Mouse (Mus musculus) lung, embryonic 14.5 days (tissue): ENCODE data around the gene Gab2. TPM values are rescaled to one million over a fixed set of nuclear protein-coding genes. Genes with fewer than 3 reads are reported as not detected.

Experiments
- ATAC-seq: fragments of 200-750 bp; cut with Nextera tagmentation; 2 replicates; pipeline ENCODE4 v1.8.0; 2017; ENCODE audit warnings: mild to moderate bottlenecking, moderate TSS enrichment, moderate library complexity; ENCODE audit not compliant: insufficient read depth
- DNase-seq: peaks from one replicate; pipeline ENCODE4 v3.0.0-alpha.2; 2015
- H3K27ac ChIP-seq: fragments of 300-500 bp; sonication (generic); 2 replicates; pipeline ENCODE4 v1.5.1; 2014; ENCODE audit warnings: low read depth, mild to moderate bottlenecking, moderate library complexity
- H3K27me3 ChIP-seq: fragments of 300-500 bp; sonication (generic); 2 replicates; pipeline ENCODE4 v1.6.1; 2014; ENCODE audit warnings: low read length, control low read depth; ENCODE audit not compliant: insufficient read depth
- H3K36me3 ChIP-seq: fragments of 300-500 bp; sonication (generic); 2 replicates; pipeline ENCODE4 v1.6.1; 2014; ENCODE audit warnings: control low read depth; ENCODE audit not compliant: insufficient read depth
- H3K4me1 ChIP-seq: fragments of 300-500 bp; sonication (generic); 2 replicates; pipeline ENCODE4 v1.6.1; 2014; ENCODE audit warnings: antibody characterized with exemption, control low read depth; ENCODE audit not compliant: insufficient read depth
- H3K4me2 ChIP-seq: fragments of 300-500 bp; sonication (generic); 2 replicates; pipeline ENCODE4 v1.6.1; 2014; ENCODE audit warnings: mild to moderate bottlenecking
- H3K4me3 ChIP-seq: fragments of 300-500 bp; sonication (generic); 2 replicates; pipeline ENCODE4 v1.5.1; 2014; ENCODE audit warnings: low read depth, low read length
- H3K9ac ChIP-seq: fragments of 300-500 bp; sonication (generic); 2 replicates; pipeline ENCODE4 v1.6.1; 2014
- H3K9me3 ChIP-seq: fragments of 300-500 bp; sonication (generic); 2 replicates; pipeline ENCODE4 v1.6.1; 2016; ENCODE audit warnings: low read depth, low read length, control low read depth
- CTCF ChIP-seq: IDR thresholded peaks from 2 replicates; pipeline ENCODE4 v1.5.1; 2016; ENCODE audit warnings: antibody characterized with exemption, low read depth
- WGBS: fragments of 180-500 bp; shearing (Covaris S2); extraction: QIAGEN DNeasy Blood & Tissue Kit; methylation state at CpG from one replicate; pipeline ENCODE4 v1.1.7; 2014; 5-methylcytosine and 5-hydroxymethylcytosine counted together
- polyA plus RNA-seq: library from polyadenylated mRNA; unstranded; fragments of >200 nt; fragmentation: Nextera tagmentation; extraction: Ambion mirVana; gene quantifications from 2 replicates; pipeline ENCODE4 v1.2.1, GENCODE M21; 2014

Gab2 gene
- polyA plus RNA-seq, 1 experiment from 2014 or later, result 9.3 TPM

DNA sequence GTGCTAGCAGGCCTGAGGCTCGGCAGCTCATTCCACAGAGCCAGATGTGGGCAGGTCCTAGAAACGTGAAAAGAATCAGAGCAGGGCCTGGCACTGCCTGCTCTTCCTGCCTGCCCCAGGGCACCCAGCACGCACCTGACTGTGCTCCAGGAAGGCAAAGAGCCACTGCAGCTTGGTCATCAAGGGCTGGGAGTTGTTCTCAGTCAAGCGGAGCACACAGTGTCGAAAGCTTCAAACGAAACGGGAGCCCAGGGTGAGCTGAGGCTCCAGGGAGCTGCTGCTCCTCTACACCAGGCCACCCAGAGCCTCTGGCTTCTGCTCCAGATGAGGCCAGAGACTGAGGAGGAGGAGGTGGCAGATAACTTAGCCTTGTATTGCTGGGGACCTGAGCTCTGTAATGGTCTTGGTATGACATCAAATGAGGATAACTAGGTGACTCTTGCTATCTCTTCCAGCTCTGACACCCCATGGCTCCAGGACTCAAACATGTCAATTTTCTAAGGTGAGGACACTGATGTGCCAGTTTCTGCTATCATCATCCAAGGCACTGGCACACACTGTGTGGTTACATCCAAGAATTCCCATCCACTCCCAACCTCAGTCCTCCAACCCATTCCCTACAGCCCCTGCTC, 232.1 kb downstream of the Gab2 start:
- ATAC-seq, result no peak
- 71% methylated on average over 7 of the region's 7 CpGs for WGBS
- Histone ChIP-seq H3K27ac (no peak overlapping the region), H3K9me3 (no peaks in the 10 kb centered on the region), H3K4me2 (no peak overlapping the region), H3K36me3 (peaks cover 27% of the 10 kb centered on the region), H3K4me1 (no peaks in the 10 kb centered on the region), H3K27me3 (no peaks in the 10 kb centered on the region), H3K4me3 (no peak overlapping the region), H3K9ac (no peak overlapping the region)
- DNase-seq, result no peak
- TF ChIP-seq CTCF, result no peak

DNA sequence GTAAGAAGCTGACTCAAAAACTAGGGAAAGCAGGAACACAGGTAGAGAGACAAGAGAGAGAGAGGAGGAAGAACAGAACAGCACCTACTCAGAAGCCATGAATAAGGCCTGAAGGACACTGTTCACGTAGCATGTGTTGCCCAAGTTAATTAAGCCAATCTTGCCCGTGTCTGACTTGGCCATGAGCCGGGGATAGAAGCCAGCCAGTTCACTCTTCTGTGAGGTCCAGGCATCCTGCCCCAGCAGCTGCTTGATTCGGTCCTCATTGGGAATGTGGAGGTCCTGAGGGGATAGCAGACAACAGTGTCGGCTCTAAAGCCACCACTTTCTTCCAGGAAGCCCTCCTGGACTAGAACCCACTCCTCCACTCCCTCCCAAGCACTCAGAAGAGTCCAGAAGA, 233.3 kb downstream of the Gab2 start:
- Histone ChIP-seq H3K4me3 (no peak overlapping the region), H3K9me3 (no peaks in the 10 kb centered on the region), H3K4me1 (no peaks in the 10 kb centered on the region), H3K4me2 (no peak overlapping the region), H3K9ac (no peak overlapping the region), H3K36me3 (peaks cover 19% of the 10 kb centered on the region), H3K27ac (no peak overlapping the region), H3K27me3 (no peaks in the 10 kb centered on the region)
- no peak for ATAC-seq
- WGBS, result 86% methylated on average over 5 of the region's 5 CpGs
- DNase-seq, result no peak
- TF ChIP-seq CTCF, result no peak

DNA sequence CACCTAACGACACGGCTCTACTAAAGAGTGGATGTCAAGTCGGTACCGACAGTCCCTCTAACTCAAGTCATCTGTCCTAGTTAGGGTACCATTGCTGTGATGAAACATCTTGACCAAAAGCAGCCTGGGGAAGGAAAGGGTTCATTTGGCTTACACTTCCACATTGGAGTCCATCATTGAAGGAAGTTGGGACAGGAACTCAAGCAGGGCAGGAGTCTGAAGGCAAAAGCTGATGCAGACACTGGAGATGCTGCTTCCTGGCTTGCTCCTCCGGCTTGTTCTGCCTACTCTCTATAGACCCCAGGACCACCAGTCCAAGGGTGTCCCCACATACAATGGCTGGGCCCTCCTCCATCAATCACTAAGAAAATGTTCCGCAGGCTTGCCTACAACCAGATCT, 234.3 kb downstream of the Gab2 start:
- Histone ChIP-seq H3K4me2 (no peak overlapping the region), H3K27ac (no peak overlapping the region), H3K9ac (no peak overlapping the region), H3K9me3 (no peaks in the 10 kb centered on the region), H3K4me3 (no peak overlapping the region), H3K27me3 (no peaks in the 10 kb centered on the region), H3K4me1 (no peaks in the 10 kb centered on the region), H3K36me3 (peaks cover 9% of the 10 kb centered on the region)
- WGBS, result 86% methylated on average over 6 of the region's 6 CpGs
- no peak for TF ChIP-seq CTCF
- DNase-seq (no peak), ATAC-seq (no peak)

- H3K4me1 ChIP-seq, result no peaks in the 10 kb centered on the region
- no peaks in the 10 kb centered on the region for H3K27me3 ChIP-seq
- H3K27ac ChIP-seq, result no peak overlapping the region
- DNase-seq (no peak), ATAC-seq (no peak)
- WGBS, result 73% methylated on average over 3 of the region's 3 CpGs
- H3K36me3 ChIP-seq, result no peaks in the 10 kb centered on the region
- H3K9me3 ChIP-seq, result no peaks in the 10 kb centered on the region
- no peak overlapping the region for H3K9ac ChIP-seq
- TF ChIP-seq CTCF, result no peak
- H3K4me2 ChIP-seq, result no peak overlapping the region
- H3K4me3 ChIP-seq, result no peak overlapping the region
These were observed 236.3 kb downstream of the Gab2 start for GRCm38 (mm10) chr7:97317706-97318105.

DNA sequence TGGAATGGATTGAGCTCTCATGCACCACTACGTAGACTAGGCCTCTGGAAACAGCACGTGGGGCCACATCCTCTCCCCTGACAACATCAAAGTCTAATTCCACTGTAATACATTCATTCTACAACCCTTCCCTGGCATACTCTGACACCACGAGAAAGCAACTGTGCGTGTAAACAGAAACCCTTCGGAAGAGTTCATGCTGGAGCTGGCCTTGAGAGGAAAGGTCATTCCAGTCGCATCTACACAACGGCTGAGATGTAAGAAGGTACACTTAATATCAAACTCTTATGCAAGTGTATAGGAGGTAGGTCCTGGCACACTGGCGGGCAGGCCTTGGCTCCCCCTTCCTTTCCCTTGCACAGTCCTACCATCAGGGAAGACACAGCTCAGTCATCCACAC, 243.0 kb downstream of the Gab2 start:
- Histone ChIP-seq H3K4me3 (no peak overlapping the region), H3K27ac (no peak overlapping the region), H3K4me1 (no peaks in the 10 kb centered on the region), H3K36me3 (no peaks in the 10 kb centered on the region), H3K9me3 (no peaks in the 10 kb centered on the region), H3K9ac (no peak overlapping the region), H3K27me3 (peaks cover 33% of the 10 kb centered on the region), H3K4me2 (no peak overlapping the region)
- no peak for DNase-seq
- no peak for TF ChIP-seq CTCF
- 83% methylated on average over 8 of the region's 8 CpGs for WGBS
- no peak for ATAC-seq

- Histone ChIP-seq H3K4me1 (no peaks in the 10 kb centered on the region), H3K27me3 (peaks cover 33% of the 10 kb centered on the region), H3K27ac (no peak overlapping the region), H3K9me3 (no peaks in the 10 kb centered on the region), H3K9ac (0 out of 2 replicates have a peak overlapping the region, but pooled peaks have one; percentile 9), H3K4me3 (peak overlapping the region; percentile 38), H3K4me2 (peak overlapping the region; percentile 65), H3K36me3 (no peaks in the 10 kb centered on the region)
- TF ChIP-seq CTCF, result no peak
- ATAC-seq (peak; percentile 67), DNase-seq (peak; percentile 58)
- WGBS, result 8% methylated on average over 96 of the region's 96 CpGs
These were observed 244.0 kb downstream of the Gab2 start for GRCm38 (mm10) chr7:97325156-97325985.

DNA sequence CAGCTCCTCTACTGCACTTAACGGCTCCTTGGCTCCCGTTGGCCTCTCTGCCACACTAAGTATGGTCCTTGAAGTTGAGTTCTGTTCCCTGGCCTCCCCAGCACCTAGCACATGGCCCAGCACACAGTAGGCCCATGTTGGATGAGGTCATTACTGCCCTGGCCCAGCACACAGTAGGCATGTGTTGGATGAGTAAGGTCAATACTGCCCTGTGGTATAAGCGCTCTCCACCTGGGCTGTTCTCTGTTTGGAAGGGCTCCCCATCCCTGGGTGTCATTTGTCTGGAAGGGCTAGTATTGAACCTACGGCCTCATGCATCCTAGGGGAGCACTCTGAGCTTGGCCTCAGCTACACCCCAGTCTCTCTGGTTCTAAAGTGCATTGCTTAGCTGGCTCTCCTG, 246.0 kb downstream of the Gab2 start:
- 89% methylated on average over 4 of the region's 4 CpGs for WGBS
- TF ChIP-seq CTCF, result no peak
- H3K27me3 ChIP-seq, result peaks cover 33% of the 10 kb centered on the region
- no peak overlapping the region for H3K9ac ChIP-seq
- ATAC-seq, result no peak
- H3K9me3 ChIP-seq, result no peaks in the 10 kb centered on the region
- no peak overlapping the region for H3K4me3 ChIP-seq
- no peaks in the 10 kb centered on the region for H3K36me3 ChIP-seq
- H3K27ac ChIP-seq, result no peak overlapping the region
- H3K4me1 ChIP-seq, result no peaks in the 10 kb centered on the region; the same call in none of the 2 replicates
- DNase-seq, result no peak
- no peak overlapping the region for H3K4me2 ChIP-seq
